Mouse (Mus musculus) lung, embryonic 15.5 days (tissue): ENCODE results near the gene Vwa8. TPM values are rescaled to one million over a fixed set of nuclear protein-coding genes. Genes with fewer than 3 reads are reported as not detected.

Experiments used
- ATAC-seq: fragments of 200-750 bp; cut with Nextera tagmentation; 2 replicates; pipeline ENCODE4 v1.8.0; 2017; ENCODE audit warnings: moderate number of reproducible peaks, borderline replicate concordance; ENCODE audit not compliant: low FRiP score, low TSS enrichment; ENCODE audit errors: extremely low read depth
- H3K27ac ChIP-seq: fragments of 300-500 bp; sonication (generic); 2 replicates; pipeline ENCODE4 v1.5.1; 2015; ENCODE audit warnings: moderate library complexity, mild to moderate bottlenecking, inconsistent platforms
- H3K27me3 ChIP-seq: fragments of 300-500 bp; sonication (generic); 2 replicates; pipeline ENCODE4 v1.6.1; 2015; ENCODE audit warnings: inconsistent platforms
- H3K36me3 ChIP-seq: fragments of 300-500 bp; sonication (generic); 2 replicates; pipeline ENCODE4 v1.6.1; 2015; ENCODE audit warnings: inconsistent platforms
- H3K4me1 ChIP-seq: fragments of 300-500 bp; sonication (generic); 2 replicates; pipeline ENCODE4 v1.6.1; 2015; ENCODE audit warnings: inconsistent platforms
- H3K4me2 ChIP-seq: fragments of 300-500 bp; sonication (generic); 2 replicates; pipeline ENCODE4 v1.6.1; 2015; ENCODE audit warnings: inconsistent platforms, mild to moderate bottlenecking, moderate library complexity
- H3K4me3 ChIP-seq: fragments of 300-500 bp; sonication (generic); 2 replicates; pipeline ENCODE4 v1.5.1; 2015; ENCODE audit warnings: mild to moderate bottlenecking, inconsistent platforms
- H3K9ac ChIP-seq: fragments of 300-500 bp; sonication (generic); 2 replicates; pipeline ENCODE4 v1.6.1; 2015; ENCODE audit warnings: inconsistent platforms
- H3K9me3 ChIP-seq: fragments of 300-500 bp; sonication (generic); 2 replicates; pipeline ENCODE4 v1.6.1; 2016; ENCODE audit warnings: inconsistent platforms
- WGBS: fragments of 180-500 bp; shearing (Covaris S2); methylation state at CpG from one replicate; pipeline ENCODE4 v1.1.7; 2015; 5-methylcytosine and 5-hydroxymethylcytosine counted together
- polyA plus RNA-seq: library from polyadenylated mRNA; unstranded; fragments of >200 nt; fragmentation: Nextera tagmentation; extraction: Ambion mirVana; gene quantifications from 2 replicates; pipeline ENCODE4 v1.2.1, GENCODE M21; 2015

The Vwa8 gene
- polyA plus RNA-seq, 1 experiment from 2014 or later, result 10.3 TPM

GRCm38 (mm10) chr14:79047956-79048355, 199.1 kb downstream of the Vwa8 start:
- no peak overlapping the region for H3K9ac ChIP-seq
- ATAC-seq, result no peak
- H3K27me3 ChIP-seq, result no peaks in the 10 kb centered on the region
- no peak overlapping the region for H3K27ac ChIP-seq
- 72% methylated on average over 6 of the region's 6 CpGs for WGBS
- H3K4me2 ChIP-seq, result no peak overlapping the region
- no peaks in the 10 kb centered on the region for H3K4me1 ChIP-seq
- no peak overlapping the region for H3K4me3 ChIP-seq
- no peaks in the 10 kb centered on the region for H3K36me3 ChIP-seq
- H3K9me3 ChIP-seq, result no peaks in the 10 kb centered on the region

GRCm38 (mm10) chr14:79049544-79049943, 200.7 kb downstream of the Vwa8 start:
- H3K9ac ChIP-seq, result no peak overlapping the region
- 72% methylated on average over 11 of the region's 11 CpGs for WGBS
- no peaks in the 10 kb centered on the region for H3K27me3 ChIP-seq
- H3K27ac ChIP-seq, result no peak overlapping the region
- H3K4me2 ChIP-seq, result no peak overlapping the region
- no peaks in the 10 kb centered on the region for H3K9me3 ChIP-seq
- H3K36me3 ChIP-seq, result no peaks in the 10 kb centered on the region
- no peak for ATAC-seq
- no peaks in the 10 kb centered on the region for H3K4me1 ChIP-seq
- no peak overlapping the region for H3K4me3 ChIP-seq

- ATAC-seq, result no peak
- no peaks in the 10 kb centered on the region for H3K36me3 ChIP-seq
- WGBS, result 75% methylated on average over 3 of the region's 3 CpGs
- no peaks in the 10 kb centered on the region for H3K27me3 ChIP-seq
- no peak overlapping the region for H3K9ac ChIP-seq
- H3K27ac ChIP-seq, result no peak overlapping the region
- H3K9me3 ChIP-seq, result no peaks in the 10 kb centered on the region
- no peaks in the 10 kb centered on the region for H3K4me1 ChIP-seq
- no peak overlapping the region for H3K4me2 ChIP-seq
- H3K4me3 ChIP-seq, result no peak overlapping the region
Measured at GRCm38 (mm10) chr14:79065636-79066035, 216.8 kb downstream of the Vwa8 start.

- H3K36me3 ChIP-seq, result no peaks in the 10 kb centered on the region
- no peak overlapping the region for H3K4me2 ChIP-seq
- H3K27me3 ChIP-seq, result no peaks in the 10 kb centered on the region
- H3K27ac ChIP-seq, result no peak overlapping the region
- no peak overlapping the region for H3K9ac ChIP-seq
- H3K4me3 ChIP-seq, result no peak overlapping the region
- no peaks in the 10 kb centered on the region for H3K4me1 ChIP-seq
- no peaks in the 10 kb centered on the region for H3K9me3 ChIP-seq
- 93% methylated on average over 1 of the region's 1 CpGs for WGBS
- no peak for ATAC-seq
Measured at GRCm38 (mm10) chr14:79069515-79069914, 220.7 kb downstream of the Vwa8 start.

GRCm38 (mm10) chr14:79074786-79075185, 225.9 kb downstream of the Vwa8 start:
- Histone ChIP-seq H3K4me3 (no peak overlapping the region), H3K9me3 (no peaks in the 10 kb centered on the region), H3K4me2 (no peak overlapping the region), H3K9ac (no peak overlapping the region), H3K36me3 (no peaks in the 10 kb centered on the region), H3K4me1 (0 out of 2 replicates have a peak, but pooled peaks cover 3% of the 10 kb centered on the region), H3K27me3 (no peaks in the 10 kb centered on the region), H3K27ac (no peak overlapping the region)
- 65% methylated on average over 8 of the region's 8 CpGs for WGBS
- ATAC-seq, result no peak

- Histone ChIP-seq H3K9ac (no peak overlapping the region), H3K4me1 (0 out of 2 replicates have a peak, but pooled peaks cover 3% of the 10 kb centered on the region), H3K4me3 (no peak overlapping the region), H3K27ac (peak overlapping the region; percentile 47), H3K27me3 (no peaks in the 10 kb centered on the region), H3K9me3 (no peaks in the 10 kb centered on the region), H3K4me2 (no peak overlapping the region), H3K36me3 (no peaks in the 10 kb centered on the region)
- peak; percentile 59; the same call in 1 of the 2 replicates for ATAC-seq
- 49% methylated on average over 9 of the region's 9 CpGs for WGBS
Measured at GRCm38 (mm10) chr14:79076560-79077300, 227.9 kb downstream of the Vwa8 start.

- Histone ChIP-seq H3K9ac (no peak overlapping the region), H3K27me3 (no peaks in the 10 kb centered on the region), H3K27ac (no peak overlapping the region), H3K4me2 (no peak overlapping the region), H3K4me3 (no peak overlapping the region), H3K4me1 (no peaks in the 10 kb centered on the region), H3K36me3 (no peaks in the 10 kb centered on the region), H3K9me3 (no peaks in the 10 kb centered on the region)
- WGBS, result 36% methylated on average over 7 of the region's 7 CpGs
- no peak for ATAC-seq
Measured at GRCm38 (mm10) chr14:79083573-79083972, 234.7 kb downstream of the Vwa8 start.

- Histone ChIP-seq H3K27me3 (no peaks in the 10 kb centered on the region), H3K36me3 (no peaks in the 10 kb centered on the region), H3K27ac (no peak overlapping the region), H3K4me3 (no peak overlapping the region), H3K4me1 (peaks cover 11% of the 10 kb centered on the region), H3K9ac (no peak overlapping the region), H3K9me3 (no peaks in the 10 kb centered on the region), H3K4me2 (no peak overlapping the region)
- ATAC-seq, result no peak
- WGBS, result 64% methylated on average over 5 of the region's 5 CpGs
Measured at GRCm38 (mm10) chr14:79086006-79086405, 237.2 kb downstream of the Vwa8 start.

- Histone ChIP-seq H3K27me3 (no peaks in the 10 kb centered on the region), H3K27ac (peak overlapping the region; percentile 17), H3K4me3 (no peak overlapping the region), H3K36me3 (peaks cover 5% of the 10 kb centered on the region; the same call in 1 of the 2 replicates), H3K9ac (no peak overlapping the region), H3K9me3 (no peaks in the 10 kb centered on the region), H3K4me1 (peaks cover 11% of the 10 kb centered on the region), H3K4me2 (no peak overlapping the region)
- 28% methylated on average over 2 of the region's 2 CpGs for WGBS
- peak; percentile 87 for ATAC-seq
Measured at GRCm38 (mm10) chr14:79089464-79089863, 240.6 kb downstream of the Vwa8 start.

GRCm38 (mm10) chr14:79097181-79097580, 248.3 kb downstream of the Vwa8 start:
- WGBS, result 87% methylated on average over 12 of the region's 12 CpGs
- Histone ChIP-seq H3K9ac (no peak overlapping the region), H3K4me2 (no peak overlapping the region), H3K27me3 (no peaks in the 10 kb centered on the region), H3K4me3 (no peak overlapping the region), H3K36me3 (peaks cover 9% of the 10 kb centered on the region; the same call in 1 of the 2 replicates), H3K4me1 (no peaks in the 10 kb centered on the region), H3K9me3 (no peaks in the 10 kb centered on the region), H3K27ac (no peak overlapping the region)
- ATAC-seq, result no peak

GRCm38 (mm10) chr14:79106655-79107515, 258.0 kb downstream of the Vwa8 start:
- peak overlapping the region; percentile 27; the same call in 1 of the 2 replicates for H3K4me2 ChIP-seq
- peak; percentile 46; the same call in 1 of the 2 replicates for ATAC-seq

GRCm38 (mm10) chr14:79109375-79109774, 260.5 kb downstream of the Vwa8 start:
- Histone ChIP-seq H3K36me3 (no peaks in the 10 kb centered on the region), H3K9ac (no peak overlapping the region), H3K27ac (no peak overlapping the region), H3K4me3 (no peak overlapping the region), H3K4me1 (0 out of 2 replicates have a peak, but pooled peaks cover 3% of the 10 kb centered on the region), H3K4me2 (no peak overlapping the region), H3K27me3 (no peaks in the 10 kb centered on the region), H3K9me3 (no peaks in the 10 kb centered on the region)
- WGBS, result 0% methylated on average over 1 of the region's 1 CpGs
- ATAC-seq, result no peak

More at GRCm38 (mm10) chr14:79106655-79107515, 258.0 kb downstream of the Vwa8 start:
- Histone ChIP-seq H3K4me3 (no peak overlapping the region), H3K27ac (no peak overlapping the region), H3K36me3 (no peaks in the 10 kb centered on the region), H3K9me3 (no peaks in the 10 kb centered on the region), H3K4me1 (0 out of 2 replicates have a peak, but pooled peaks cover 3% of the 10 kb centered on the region), H3K9ac (no peak overlapping the region), H3K27me3 (no peaks in the 10 kb centered on the region)
- WGBS, result 26% methylated on average over 14 of the region's 14 CpGs
